Mouse (Mus musculus): ENCODE measurements at regions not wholly inside any gene's neighbourhood (a gene's known extent, or its start where the extent isn't known, plus 50 kb on each side); places are given as distances from the start of the nearest gene placed in this dataset.

DNA sequence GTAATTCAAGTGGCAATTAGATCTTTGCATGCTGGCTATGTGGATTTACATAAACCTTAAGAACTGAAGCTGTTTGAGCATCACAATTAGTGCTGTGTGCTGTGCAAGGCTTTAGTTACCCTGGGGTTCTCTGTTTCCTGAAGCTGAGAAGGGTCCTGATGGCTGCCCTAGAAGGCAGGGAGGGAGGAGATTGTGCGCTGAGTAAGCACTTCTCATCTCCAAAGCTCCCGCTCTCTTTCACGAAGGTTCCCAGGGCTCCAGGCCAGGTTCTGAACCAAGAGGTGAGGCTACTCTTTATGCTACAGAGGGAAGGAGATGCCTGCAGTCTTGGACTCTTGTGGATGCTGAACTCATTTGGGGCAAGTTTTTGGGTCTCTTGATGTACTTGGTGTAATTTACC lies 206.7 kb downstream of the Fam169b start:
- DNase-seq: no peak
- no peak overlapping the region for H3K4me3 ChIP-seq (ENCODE audit: insufficient read depth, low read depth, low read length)
- no peaks in the 10 kb centered on the region for H3K4me1 ChIP-seq (ENCODE audit: control insufficient read depth, insufficient read depth, low read length)
- H3K27ac ChIP-seq (ENCODE audit: insufficient read depth, low read depth, low read length): no peak overlapping the region
- no peaks in the 10 kb centered on the region for H3K36me3 ChIP-seq (ENCODE audit: control insufficient read depth, insufficient read depth, low read length)
- 46% methylated on average over 3 of the region's 3 CpGs for WGBS
- H3K27me3 ChIP-seq (replicated peaks; ENCODE audit: control insufficient read depth, insufficient read depth, low read length): no peaks in the 10 kb centered on the region
- TF ChIP-seq CTCF (conservative IDR thresholded peaks at IDR 0.05; ENCODE audit: insufficient read depth, insufficient read length, low read depth, low read length) (no peak), POLR2A (IDR thresholded peaks at IDR 0.05; ENCODE audit: low read depth, low read length) (no peak)

DNA sequence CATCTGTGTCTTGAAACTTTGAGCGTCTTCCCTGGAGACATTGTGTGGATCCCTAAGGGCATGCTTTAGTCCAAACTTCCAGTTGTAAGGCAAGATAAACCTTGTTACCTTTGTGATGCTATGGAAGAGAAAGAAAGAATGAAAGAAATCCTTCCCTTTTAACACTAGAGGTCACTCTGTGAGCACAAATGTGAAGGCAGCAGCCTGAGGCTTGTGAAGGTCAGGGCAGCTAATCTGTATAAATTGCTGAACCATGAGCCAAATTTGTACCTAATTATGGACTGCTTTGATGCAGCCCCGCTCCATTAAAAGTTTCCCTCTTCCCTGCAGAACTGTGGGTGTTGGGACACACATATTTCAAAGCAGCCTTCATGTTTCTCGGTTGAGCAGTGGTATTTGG lies 204.4 kb downstream of the Fam169b start:
- no peak overlapping the region for H3K27ac ChIP-seq (ENCODE audit: insufficient read depth, low read depth, low read length)
- H3K4me3 ChIP-seq (ENCODE audit: insufficient read depth, low read depth, low read length): no peak overlapping the region
- peak; percentile 20 for DNase-seq
- H3K27me3 ChIP-seq (replicated peaks; ENCODE audit: control insufficient read depth, insufficient read depth, low read length): no peaks in the 10 kb centered on the region
- no peaks in the 10 kb centered on the region for H3K36me3 ChIP-seq (ENCODE audit: control insufficient read depth, insufficient read depth, low read length)
- TF ChIP-seq CTCF (conservative IDR thresholded peaks at IDR 0.05; ENCODE audit: insufficient read depth, insufficient read length, low read depth, low read length) (peak; percentile 38; the same call in 1 of the 2 replicates), POLR2A (IDR thresholded peaks at IDR 0.05; ENCODE audit: low read depth, low read length) (no peak)
- WGBS: 51% methylated on average over 3 of the region's 3 CpGs
- no peaks in the 10 kb centered on the region; the same call in 1 of the 2 replicates for H3K4me1 ChIP-seq (ENCODE audit: control insufficient read depth, insufficient read depth, low read length)

DNA sequence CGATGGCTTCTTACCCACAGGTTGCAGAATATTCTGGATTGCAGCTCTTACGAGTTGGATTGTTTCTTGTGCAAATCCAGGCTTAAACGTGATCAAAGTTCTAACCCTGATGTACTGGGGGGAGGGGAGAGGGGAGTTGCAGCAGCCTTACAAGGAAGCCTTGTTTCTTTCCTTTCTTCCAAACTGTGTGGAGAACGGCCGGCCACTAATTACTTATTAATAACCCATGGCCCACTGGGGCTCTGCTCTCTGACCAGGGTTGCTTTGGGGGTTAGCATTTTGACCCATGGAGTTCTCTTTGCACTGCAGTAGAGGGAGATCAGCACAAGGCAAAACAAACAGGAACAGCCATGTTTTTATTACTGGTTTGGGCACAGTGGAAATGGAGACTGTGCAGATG lies 199.2 kb downstream of the Fam169b start:
- Histone ChIP-seq H3K4me3 (ENCODE audit: insufficient read depth, low read depth, low read length) (no peak overlapping the region), H3K36me3 (ENCODE audit: control insufficient read depth, insufficient read depth, low read length) (no peaks in the 10 kb centered on the region), H3K4me1 (ENCODE audit: control insufficient read depth, insufficient read depth, low read length) (peaks cover 7% of the 10 kb centered on the region; the same call in 1 of the 2 replicates), H3K27ac (ENCODE audit: insufficient read depth, low read depth, low read length) (no peak overlapping the region), H3K27me3 (replicated peaks; ENCODE audit: control insufficient read depth, insufficient read depth, low read length) (no peaks in the 10 kb centered on the region)
- DNase-seq: peak; percentile 67
- no peak for TF ChIP-seq POLR2A (IDR thresholded peaks at IDR 0.05; ENCODE audit: low read depth, low read length)
- WGBS: 14% methylated on average over 5 of the region's 5 CpGs

DNA sequence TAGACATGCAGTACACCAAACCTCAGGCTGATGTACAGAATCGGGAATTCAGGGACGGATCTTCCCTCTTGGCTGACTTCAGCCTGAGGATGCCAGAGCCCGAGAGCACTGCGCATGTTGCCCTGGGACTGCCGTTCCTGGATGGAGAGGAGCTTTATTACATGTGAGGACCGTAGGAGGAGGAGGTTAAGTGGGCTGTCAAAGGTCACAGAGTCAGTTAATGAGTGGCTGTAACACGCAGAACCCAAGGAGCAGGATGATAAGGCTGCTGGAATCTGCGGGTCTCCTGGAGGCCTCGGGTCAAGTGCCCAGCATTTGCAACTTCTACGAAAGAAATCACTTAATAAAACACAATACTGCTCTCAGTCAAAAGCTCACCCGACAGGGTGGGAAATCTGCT lies 197.3 kb downstream of the Fam169b start:
- no peaks in the 10 kb centered on the region for H3K36me3 ChIP-seq (ENCODE audit: control insufficient read depth, insufficient read depth, low read length)
- TF ChIP-seq POLR2A (IDR thresholded peaks at IDR 0.05; ENCODE audit: low read depth, low read length): no peak
- no peak for TF ChIP-seq CTCF (conservative IDR thresholded peaks at IDR 0.05; ENCODE audit: insufficient read depth, insufficient read length, low read depth, low read length)
- peaks cover 7% of the 10 kb centered on the region; the same call in 1 of the 2 replicates for H3K4me1 ChIP-seq (ENCODE audit: control insufficient read depth, insufficient read depth, low read length)
- 33% methylated on average over 11 of the region's 11 CpGs for WGBS
- no peak overlapping the region for H3K27ac ChIP-seq (ENCODE audit: insufficient read depth, low read depth, low read length)
- H3K27me3 ChIP-seq (replicated peaks; ENCODE audit: control insufficient read depth, insufficient read depth, low read length): no peaks in the 10 kb centered on the region
- no peak overlapping the region for H3K4me3 ChIP-seq (ENCODE audit: insufficient read depth, low read depth, low read length)
- DNase-seq: peak; percentile 48

DNA sequence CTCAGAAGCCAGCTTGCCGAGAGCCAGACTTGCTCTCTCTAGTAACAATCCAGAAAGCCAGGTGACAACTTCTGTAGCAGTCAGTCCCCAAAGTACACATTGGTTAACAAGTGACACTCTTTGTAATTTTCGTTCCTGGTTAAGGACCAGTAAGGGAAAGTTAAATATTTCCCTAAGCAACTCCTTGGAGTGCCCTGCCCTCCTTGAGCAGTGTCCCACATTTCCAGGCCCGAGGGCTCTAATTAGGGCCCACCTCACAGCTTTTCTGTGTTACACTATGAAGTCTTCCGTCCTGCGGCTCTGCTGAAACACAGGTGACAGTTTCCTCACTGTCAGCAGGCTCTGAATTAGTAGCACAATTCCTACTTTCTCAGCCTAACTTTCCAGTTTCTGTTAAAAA lies 194.9 kb downstream of the Fam169b start:
- DNase-seq: peak; percentile 44
- TF ChIP-seq CTCF (conservative IDR thresholded peaks at IDR 0.05; ENCODE audit: insufficient read depth, insufficient read length, low read depth, low read length): no peak
- no peak for TF ChIP-seq POLR2A (IDR thresholded peaks at IDR 0.05; ENCODE audit: low read depth, low read length)
- H3K36me3 ChIP-seq (ENCODE audit: control insufficient read depth, insufficient read depth, low read length): no peaks in the 10 kb centered on the region
- H3K27ac ChIP-seq (ENCODE audit: insufficient read depth, low read depth, low read length): no peak overlapping the region
- WGBS: 50% methylated on average over 5 of the region's 5 CpGs
- no peaks in the 10 kb centered on the region for H3K27me3 ChIP-seq (replicated peaks; ENCODE audit: control insufficient read depth, insufficient read depth, low read length)
- no peak overlapping the region for H3K4me3 ChIP-seq (ENCODE audit: insufficient read depth, low read depth, low read length)
- peaks cover 7% of the 10 kb centered on the region; the same call in 1 of the 2 replicates for H3K4me1 ChIP-seq (ENCODE audit: control insufficient read depth, insufficient read depth, low read length)

DNA sequence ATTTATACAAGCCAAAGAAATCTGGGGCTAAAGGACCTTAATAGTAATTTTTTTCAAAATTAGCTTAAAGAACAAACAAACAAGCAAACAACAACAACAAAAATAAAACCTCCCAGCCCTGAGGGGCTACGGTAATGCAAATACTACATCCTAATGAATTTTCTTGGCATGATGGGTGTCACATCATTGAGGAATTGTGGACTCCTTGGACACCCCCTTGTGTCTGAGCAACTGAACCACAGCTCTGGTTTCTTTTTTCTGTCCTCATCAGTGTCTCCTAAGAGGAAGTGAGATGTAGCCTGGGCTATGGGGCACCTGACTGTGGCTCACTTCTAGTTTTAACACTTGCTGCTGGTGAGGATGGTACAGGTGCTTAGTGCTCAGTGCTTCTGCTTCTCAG lies 184.2 kb downstream of the Fam169b start:
- Histone ChIP-seq H3K36me3 (ENCODE audit: control insufficient read depth, insufficient read depth, low read length) (no peaks in the 10 kb centered on the region), H3K27me3 (replicated peaks; ENCODE audit: control insufficient read depth, insufficient read depth, low read length) (no peaks in the 10 kb centered on the region), H3K4me1 (ENCODE audit: control insufficient read depth, insufficient read depth, low read length) (no peaks in the 10 kb centered on the region), H3K27ac (ENCODE audit: insufficient read depth, low read depth, low read length) (no peak overlapping the region), H3K4me3 (ENCODE audit: insufficient read depth, low read depth, low read length) (no peak overlapping the region)
- DNase-seq: no peak
- TF ChIP-seq POLR2A (IDR thresholded peaks at IDR 0.05; ENCODE audit: low read depth, low read length) (no peak), CTCF (conservative IDR thresholded peaks at IDR 0.05; ENCODE audit: insufficient read depth, insufficient read length, low read depth, low read length) (no peak)
- WGBS: 84% methylated on average over 1 of the region's 1 CpGs

DNA sequence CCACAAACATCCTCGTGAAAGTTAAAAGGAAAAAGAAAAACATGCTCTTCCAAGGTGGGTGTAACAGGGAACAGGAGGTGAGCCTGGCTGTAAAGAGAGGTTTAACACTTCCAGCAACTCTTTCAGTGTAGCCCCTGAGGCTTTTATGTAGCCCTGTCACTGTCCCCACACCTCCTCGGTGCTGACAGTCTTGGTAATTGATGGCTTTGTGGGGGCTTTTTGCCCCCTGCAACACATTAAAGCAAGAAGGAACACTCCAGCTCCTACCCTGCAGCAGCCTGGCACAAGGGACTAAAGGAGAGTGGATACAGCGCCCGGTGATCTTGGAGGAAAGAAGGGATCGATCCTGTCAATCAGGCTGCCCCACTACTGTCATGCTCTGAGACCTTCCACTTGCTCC lies 181.8 kb downstream of the Fam169b start:
- TF ChIP-seq CTCF (conservative IDR thresholded peaks at IDR 0.05; ENCODE audit: insufficient read depth, insufficient read length, low read depth, low read length) (no peak), POLR2A (IDR thresholded peaks at IDR 0.05; ENCODE audit: low read depth, low read length) (no peak)
- WGBS: 28% methylated on average over 5 of the region's 5 CpGs
- H3K36me3 ChIP-seq (ENCODE audit: control insufficient read depth, insufficient read depth, low read length): no peaks in the 10 kb centered on the region
- H3K4me3 ChIP-seq (ENCODE audit: insufficient read depth, low read depth, low read length): no peak overlapping the region
- no peak overlapping the region for H3K27ac ChIP-seq (ENCODE audit: insufficient read depth, low read depth, low read length)
- no peak for DNase-seq
- no peaks in the 10 kb centered on the region for H3K27me3 ChIP-seq (replicated peaks; ENCODE audit: control insufficient read depth, insufficient read depth, low read length)
- no peaks in the 10 kb centered on the region for H3K4me1 ChIP-seq (ENCODE audit: control insufficient read depth, insufficient read depth, low read length)
